Mouse (Mus musculus): ENCODE results near the gene Prkg1. TPM values are rescaled to one million over a fixed set of nuclear protein-coding genes. Genes with fewer than 3 reads are reported as not detected.

The Prkg1 gene
- polyA plus RNA-seq, 1 experiment from 2014 or later, result 4.1 TPM

GRCm38 (mm10) chr19:31124628-31125027, 640.2 kb downstream of the Prkg1 start:
- Histone ChIP-seq H3K9me3 (no peaks in the 10 kb centered on the region), H3K36me3 (no peaks in the 10 kb centered on the region), H3K27ac (no peak overlapping the region), H3K4me1 (replicated peaks) (no peaks in the 10 kb centered on the region), H3K4me3 (no peak overlapping the region), H3K27me3 (ENCODE audit: insufficient read depth, poor library complexity, severe bottlenecking) (no peaks in the 10 kb centered on the region)
- DNase-seq (ENCODE audit: low spot score), result no peak
- 81% methylated on average over 3 of the region's 3 CpGs for WGBS

GRCm38 (mm10) chr19:31114690-31115089, 650.1 kb downstream of the Prkg1 start:
- H3K27me3 ChIP-seq (ENCODE audit: insufficient read depth, poor library complexity, severe bottlenecking), result no peaks in the 10 kb centered on the region
- H3K27ac ChIP-seq, result no peak overlapping the region
- H3K36me3 ChIP-seq, result no peaks in the 10 kb centered on the region
- WGBS, result 67% methylated on average over 4 of the region's 4 CpGs
- no peak for DNase-seq (ENCODE audit: low spot score)
- no peak overlapping the region for H3K4me3 ChIP-seq
- no peaks in the 10 kb centered on the region for H3K9me3 ChIP-seq
- H3K4me1 ChIP-seq (replicated peaks), result peaks cover 4% of the 10 kb centered on the region

- Histone ChIP-seq H3K4me1 (replicated peaks) (peaks cover 11% of the 10 kb centered on the region; the same call in 1 of the 2 replicates), H3K4me3 (no peak overlapping the region), H3K9me3 (no peaks in the 10 kb centered on the region), H3K27ac (no peak overlapping the region), H3K36me3 (no peaks in the 10 kb centered on the region), H3K27me3 (ENCODE audit: insufficient read depth, poor library complexity, severe bottlenecking) (no peaks in the 10 kb centered on the region)
- 33% methylated on average over 9 of the region's 9 CpGs for WGBS
- peak; percentile 11 for DNase-seq (ENCODE audit: low spot score)
These were observed 657.8 kb downstream of the Prkg1 start for GRCm38 (mm10) chr19:31106835-31107554.

- H3K9me3 ChIP-seq, result no peaks in the 10 kb centered on the region
- no peak for DNase-seq (ENCODE audit: low spot score)
- H3K27me3 ChIP-seq (ENCODE audit: insufficient read depth, poor library complexity, severe bottlenecking), result no peaks in the 10 kb centered on the region
- no peak overlapping the region for H3K27ac ChIP-seq
- 45% methylated on average over 3 of the region's 3 CpGs for WGBS
- peaks cover 11% of the 10 kb centered on the region; the same call in 1 of the 2 replicates for H3K4me1 ChIP-seq (replicated peaks)
- H3K36me3 ChIP-seq, result no peaks in the 10 kb centered on the region
- no peak overlapping the region for H3K4me3 ChIP-seq
These were observed 658.8 kb downstream of the Prkg1 start for GRCm38 (mm10) chr19:31106036-31106435.

- DNase-seq (ENCODE audit: low spot score), result no peak
- H3K27me3 ChIP-seq (ENCODE audit: insufficient read depth, poor library complexity, severe bottlenecking), result no peaks in the 10 kb centered on the region
These were observed 660.1 kb downstream of the Prkg1 start for GRCm38 (mm10) chr19:31104764-31105163.

GRCm38 (mm10) chr19:31099369-31099768, 665.5 kb downstream of the Prkg1 start:
- Histone ChIP-seq H3K27me3 (ENCODE audit: insufficient read depth, poor library complexity, severe bottlenecking) (no peaks in the 10 kb centered on the region), H3K36me3 (no peaks in the 10 kb centered on the region), H3K4me1 (replicated peaks) (no peaks in the 10 kb centered on the region), H3K9me3 (no peaks in the 10 kb centered on the region), H3K27ac (no peak overlapping the region), H3K4me3 (no peak overlapping the region)
- WGBS, result 85% methylated on average over 3 of the region's 3 CpGs
- DNase-seq (ENCODE audit: low spot score), result no peak

More at GRCm38 (mm10) chr19:31104764-31105163, 660.1 kb downstream of the Prkg1 start:
- H3K4me3 ChIP-seq, result no peak overlapping the region
- WGBS, result 87% methylated on average over 6 of the region's 6 CpGs
- H3K27ac ChIP-seq, result no peak overlapping the region
- H3K9me3 ChIP-seq, result no peaks in the 10 kb centered on the region
- no peaks in the 10 kb centered on the region for H3K36me3 ChIP-seq
- peaks cover 11% of the 10 kb centered on the region; the same call in 1 of the 2 replicates for H3K4me1 ChIP-seq (replicated peaks)

GRCm38 (mm10) chr19:31097857-31098256, 667.0 kb downstream of the Prkg1 start:
- no peaks in the 10 kb centered on the region for H3K4me1 ChIP-seq (replicated peaks)
- H3K27me3 ChIP-seq (ENCODE audit: insufficient read depth, poor library complexity, severe bottlenecking), result no peaks in the 10 kb centered on the region
- H3K9me3 ChIP-seq, result no peaks in the 10 kb centered on the region
- H3K4me3 ChIP-seq, result no peak overlapping the region
- no peak for DNase-seq (ENCODE audit: low spot score)
- no peak overlapping the region for H3K27ac ChIP-seq
- WGBS, result 80% methylated on average over 3 of the region's 3 CpGs
- H3K36me3 ChIP-seq, result no peaks in the 10 kb centered on the region

GRCm38 (mm10) chr19:31083761-31084160, 681.1 kb downstream of the Prkg1 start:
- no peaks in the 10 kb centered on the region for H3K27me3 ChIP-seq (ENCODE audit: insufficient read depth, poor library complexity, severe bottlenecking)
- H3K9me3 ChIP-seq, result peaks cover 16% of the 10 kb centered on the region
- peaks cover 17% of the 10 kb centered on the region for H3K4me1 ChIP-seq (replicated peaks)
- WGBS, result 95% methylated on average over 8 of the region's 8 CpGs
- DNase-seq (ENCODE audit: low spot score), result no peak
- H3K36me3 ChIP-seq, result peaks cover 40% of the 10 kb centered on the region
- H3K27ac ChIP-seq, result peak overlapping the region; percentile 90
- H3K4me3 ChIP-seq, result peak overlapping the region; percentile 79

GRCm38 (mm10) chr19:31082662-31083429, 682.0 kb downstream of the Prkg1 start, which contains the start of gene Cstf2t:
TSS of gene Cstf2t (plus strand) at chr19:31082837.
- WGBS, result 4% methylated on average over 56 of the region's 56 CpGs
- Histone ChIP-seq H3K4me3 (peak within 1 kb of the TSS; percentile 79), H3K27ac (peak within 1 kb of the TSS; percentile 90), H3K27me3 (ENCODE audit: insufficient read depth, poor library complexity, severe bottlenecking) (no peaks in the 10 kb centered on the region), H3K9me3 (peaks cover 16% of the 10 kb centered on the region), H3K36me3 (peaks cover 40% of the 10 kb centered on the region), H3K4me1 (replicated peaks) (peaks cover 17% of the 10 kb centered on the region)
- DNase-seq (ENCODE audit: low spot score), result peak; percentile 98

DNA sequence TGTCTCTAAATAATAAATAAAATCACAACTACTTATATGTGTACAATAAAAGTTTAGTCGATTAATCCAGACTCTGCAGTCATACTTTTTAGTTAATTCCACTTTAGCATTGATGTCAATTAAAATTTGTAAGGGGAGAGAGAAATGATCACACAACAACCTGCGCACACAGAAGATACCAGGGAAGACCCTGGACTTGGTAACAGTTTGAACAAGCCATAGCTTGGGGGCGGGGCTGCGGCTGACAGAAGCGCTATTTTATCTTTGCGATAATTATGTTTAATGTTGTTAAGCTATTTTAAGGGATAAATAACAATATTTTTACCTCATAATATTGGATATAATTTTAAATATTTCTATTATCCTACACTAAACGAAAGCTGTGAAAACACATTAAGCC, 682.6 kb downstream of the Prkg1 start:
- H3K4me1 ChIP-seq (replicated peaks), result peaks cover 17% of the 10 kb centered on the region
- H3K27me3 ChIP-seq (ENCODE audit: insufficient read depth, poor library complexity, severe bottlenecking), result no peaks in the 10 kb centered on the region
- WGBS, result 18% methylated on average over 7 of the region's 7 CpGs
- peaks cover 16% of the 10 kb centered on the region for H3K9me3 ChIP-seq
- peaks cover 37% of the 10 kb centered on the region for H3K36me3 ChIP-seq
- DNase-seq (ENCODE audit: low spot score), result no peak
- H3K4me3 ChIP-seq, result peak overlapping the region; percentile 79
- peak overlapping the region; percentile 90 for H3K27ac ChIP-seq

- Histone ChIP-seq H3K4me3 (no peak overlapping the region), H3K27me3 (ENCODE audit: insufficient read depth, poor library complexity, severe bottlenecking) (no peaks in the 10 kb centered on the region), H3K4me1 (replicated peaks) (peaks cover 10% of the 10 kb centered on the region), H3K9me3 (no peaks in the 10 kb centered on the region), H3K36me3 (no peaks in the 10 kb centered on the region), H3K27ac (no peak overlapping the region)
- 60% methylated on average over 3 of the region's 3 CpGs for WGBS
- DNase-seq (ENCODE audit: low spot score), result no peak
These were observed 686.6 kb downstream of the Prkg1 start for GRCm38 (mm10) chr19:31078241-31078640.

- Histone ChIP-seq H3K4me3 (no peak overlapping the region), H3K4me1 (replicated peaks) (peaks cover 8% of the 10 kb centered on the region), H3K27ac (no peak overlapping the region), H3K36me3 (no peaks in the 10 kb centered on the region), H3K9me3 (no peaks in the 10 kb centered on the region), H3K27me3 (ENCODE audit: insufficient read depth, poor library complexity, severe bottlenecking) (no peaks in the 10 kb centered on the region)
- DNase-seq (ENCODE audit: low spot score), result no peak
- WGBS, result 82% methylated on average over 4 of the region's 4 CpGs
These were observed 688.7 kb downstream of the Prkg1 start for GRCm38 (mm10) chr19:31076106-31076505.

DNA sequence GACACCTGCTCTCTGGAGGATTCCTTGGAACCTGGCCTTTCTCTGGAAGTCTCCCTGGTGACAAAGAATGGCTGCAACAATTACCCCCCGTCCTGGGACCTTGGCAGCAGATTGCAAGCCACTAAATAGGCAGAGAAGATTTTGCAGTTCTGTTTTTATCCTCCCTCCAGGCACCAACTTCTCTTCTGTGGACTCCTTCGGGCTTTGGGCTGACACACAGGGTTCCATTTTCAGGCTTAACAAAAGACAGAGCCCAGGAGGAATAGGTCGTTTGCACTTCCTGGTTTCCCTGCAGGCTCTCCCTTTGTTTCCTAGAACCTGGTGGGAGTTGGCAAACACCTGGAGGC, 690.1 kb downstream of the Prkg1 start:
- H3K27me3 ChIP-seq (ENCODE audit: insufficient read depth, poor library complexity, severe bottlenecking), result no peaks in the 10 kb centered on the region
- H3K9me3 ChIP-seq, result no peaks in the 10 kb centered on the region
- H3K4me1 ChIP-seq (replicated peaks), result peaks cover 8% of the 10 kb centered on the region
- H3K27ac ChIP-seq, result peak overlapping the region; percentile 81
- peak overlapping the region; percentile 35 for H3K4me3 ChIP-seq
- 8% methylated on average over 3 of the region's 3 CpGs for WGBS
- no peaks in the 10 kb centered on the region for H3K36me3 ChIP-seq
- DNase-seq (ENCODE audit: low spot score), result peak; percentile 12

All from hindbrain, embryonic 10.5 days (tissue).